Mouse (Mus musculus) ovary, postnatal 10 days (tissue): ENCODE data around the gene Hist1h4m.
A peak's percentile ranks its signal among the peaks of the same experiment; 100 is the strongest.
"Not testable (repeated sequence)": the region's sequence is repeated elsewhere in the genome, so short reads cannot be mapped to it uniquely, and the experiment has no call there.

ENCODE experiments used
- DNase-seq: peaks from one replicate; pipeline ENCODE4 v3.0.0; 2022; ENCODE audit warnings: low spot score

Hist1h4m gene

DNA sequence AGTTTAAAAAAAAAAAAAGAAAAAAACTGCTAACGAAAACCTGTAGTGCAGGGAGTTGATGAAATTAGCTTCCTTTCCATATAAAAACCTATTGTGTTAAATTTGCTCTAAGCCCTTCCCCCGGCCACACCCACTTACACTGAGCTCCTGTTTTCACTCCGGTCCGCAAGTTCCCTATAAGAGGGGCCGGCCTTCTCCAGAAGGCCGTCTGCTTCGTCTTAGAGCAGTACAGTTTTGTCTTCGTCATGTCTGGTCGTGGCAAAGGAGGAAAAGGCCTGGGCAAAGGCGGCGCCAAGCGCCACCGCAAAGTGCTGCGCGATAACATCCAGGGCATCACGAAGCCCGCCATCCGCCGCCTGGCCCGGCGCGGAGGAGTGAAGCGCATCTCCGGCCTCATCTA is at the start of gene Hist1h4m:
Hist1h4m (plus strand) TSS at position 208 of the 400 bp plus-strand sequence.
- not testable (repeated sequence) for DNase-seq

DNA sequence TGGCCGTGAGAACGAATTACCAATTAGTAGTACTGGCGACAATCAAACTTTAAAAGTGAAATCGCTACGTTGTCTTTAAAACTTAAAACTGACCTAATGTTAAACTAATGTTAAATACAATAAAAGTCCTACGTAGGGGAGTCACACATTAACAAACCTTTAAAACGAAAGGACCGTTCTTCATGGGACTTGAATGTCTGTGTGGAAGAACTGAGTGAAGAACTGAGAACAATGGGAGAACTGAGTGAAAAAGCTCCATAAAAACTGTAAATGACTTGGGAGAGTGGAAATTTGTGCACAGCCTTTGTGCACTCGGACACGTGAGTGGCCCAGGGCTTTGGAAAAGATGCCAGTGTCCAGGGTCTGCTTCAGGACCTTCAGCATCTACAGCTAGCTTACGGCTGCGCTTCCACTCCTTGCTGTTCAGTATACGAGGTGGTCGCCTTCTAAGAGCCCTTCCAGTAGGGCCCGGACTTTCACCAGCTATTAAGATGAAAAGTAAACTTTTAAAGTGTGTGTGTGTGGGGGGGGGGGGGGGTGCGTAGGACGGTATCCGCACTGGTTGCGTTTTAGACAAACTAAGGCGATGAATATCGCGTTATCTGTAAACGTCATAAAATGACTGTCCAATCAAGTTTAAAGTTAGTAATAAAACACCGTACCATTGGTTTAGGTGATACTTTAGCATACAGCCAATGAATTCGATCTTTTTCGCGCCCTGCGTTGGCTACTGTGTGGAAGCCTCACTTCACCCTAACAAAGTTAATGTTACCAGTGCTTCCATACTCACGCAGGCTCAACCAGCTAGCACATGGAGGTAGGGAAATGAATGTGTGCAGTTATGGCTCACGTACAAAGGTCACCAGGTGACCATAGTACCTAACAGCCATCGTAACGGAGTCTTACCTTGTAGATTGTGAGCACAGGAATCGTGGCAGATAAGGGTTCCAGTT is 32.5 kb upstream of the Hist1h4m start:
- peak; percentile 28 for DNase-seq

GRCm38 (mm10) chr13:21779767-21780731 is 31.5 kb upstream of the Hist1h4m start, which contains the start of gene Hist1h1b:
Hist1h1b (minus strand) TSS chr13:21780625.
- peak; percentile 60 for DNase-seq

DNA sequence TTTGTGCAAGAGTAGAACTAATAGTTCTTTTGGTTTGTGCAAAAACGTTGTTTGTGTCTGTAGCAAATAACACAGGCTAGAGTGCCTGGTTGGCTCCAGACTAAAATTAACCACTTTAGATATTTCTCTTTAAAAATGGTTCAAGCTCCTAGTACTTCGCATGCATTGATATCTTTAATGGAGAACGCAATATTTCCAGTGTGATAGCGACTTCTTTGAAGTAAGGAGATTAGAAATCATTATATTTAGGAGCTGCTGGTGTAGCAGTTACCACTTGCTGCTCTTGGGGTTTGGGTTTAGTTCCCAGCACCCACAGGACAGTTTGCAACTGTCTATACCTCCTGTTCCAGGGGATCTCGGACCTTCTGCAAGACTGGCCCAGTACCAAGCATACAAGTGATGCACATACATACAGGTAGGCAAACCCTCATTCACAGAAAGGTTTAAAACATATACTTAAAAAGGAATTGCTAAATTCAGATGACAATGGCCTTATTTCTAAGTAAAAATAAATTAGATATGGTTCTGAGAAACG is 30.5 kb upstream of the Hist1h4m start:
- no peak for DNase-seq

DNA sequence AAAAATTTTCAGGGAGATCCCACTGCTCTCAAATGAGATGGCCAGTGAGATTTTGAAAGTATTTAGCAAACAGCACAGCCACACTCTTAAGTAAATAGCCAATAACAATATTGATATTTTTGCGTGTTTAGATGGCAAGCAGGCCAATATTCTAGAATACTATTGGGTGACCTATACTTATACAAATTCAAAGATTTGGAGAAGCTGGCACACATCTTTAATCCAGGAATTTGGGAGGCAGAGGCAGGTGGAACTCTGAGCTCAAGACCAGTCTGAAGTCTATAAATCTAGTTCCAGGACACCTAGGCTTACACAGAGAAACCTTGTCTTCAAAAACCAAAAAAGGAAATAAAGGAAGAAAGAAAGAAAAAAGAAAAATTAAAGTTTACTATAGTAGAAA is 29.9 kb upstream of the Hist1h4m start:
- no peak for DNase-seq

DNA sequence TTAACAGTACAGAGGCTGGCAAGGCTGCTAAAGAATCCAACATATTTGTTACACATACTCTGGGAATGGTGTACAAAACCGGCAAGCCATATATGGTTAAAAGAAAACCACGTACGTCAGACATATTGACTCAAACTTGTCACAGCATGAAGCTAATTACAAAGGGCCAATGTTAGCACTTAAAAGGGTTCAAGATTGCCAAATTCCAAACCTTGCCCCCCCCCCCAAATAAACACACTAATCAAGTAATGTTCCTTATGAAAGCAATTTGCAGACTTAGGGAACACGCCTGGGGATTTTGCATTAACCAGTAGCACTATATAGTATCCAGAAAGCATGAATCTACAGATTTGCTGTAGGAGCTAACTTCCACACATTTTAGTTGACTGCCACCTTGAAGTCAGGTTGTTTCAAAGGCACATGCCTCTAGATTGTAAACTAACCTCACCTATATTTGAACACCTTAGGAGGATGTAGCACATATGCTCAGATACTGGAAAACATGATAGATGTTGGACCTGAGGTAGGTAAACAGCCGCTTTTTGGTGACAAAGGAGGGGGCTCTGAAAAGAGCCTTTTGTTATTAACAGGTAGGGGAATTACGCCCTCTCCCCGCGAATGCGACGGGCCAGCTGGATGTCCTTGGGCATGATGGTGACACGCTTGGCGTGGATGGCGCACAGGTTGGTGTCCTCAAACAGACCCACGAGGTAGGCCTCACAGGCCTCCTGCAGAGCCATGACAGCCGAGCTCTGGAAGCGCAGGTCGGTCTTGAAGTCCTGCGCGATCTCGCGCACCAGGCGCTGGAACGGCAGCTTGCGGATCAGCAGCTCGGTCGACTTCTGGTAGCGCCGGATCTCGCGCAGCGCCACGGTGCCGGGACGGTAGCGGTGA is 28.9 kb upstream of the Hist1h4m start:
- DNase-seq, result not testable (repeated sequence)

GRCm38 (mm10) chr13:21783255-21783617 is 28.3 kb upstream of the Hist1h4m start, which contains the start of gene Hist1h3i:
Hist1h3i (minus strand) TSS chr13:21783370.
- no peak for DNase-seq

- DNase-seq, result no peak
Measured at GRCm38 (mm10) chr13:21783734-21784161, 27.8 kb upstream of the Hist1h4m start.

- DNase-seq, result no peak
Measured at GRCm38 (mm10) chr13:21784311-21784710, 27.2 kb upstream of the Hist1h4m start.

GRCm38 (mm10) chr13:21786189-21786898 is 25.2 kb upstream of the Hist1h4m start:
- no peak for DNase-seq

- peak; percentile 78 for DNase-seq
Measured at GRCm38 (mm10) chr13:21786899-21787629, 24.5 kb upstream of the Hist1h4m start, which contains the start of the genes Hist1h2an and Hist1h2bp. Hist1h2an (minus strand) TSS chr13:21787218. Hist1h2bp (plus strand) TSS chr13:21787461.

DNA sequence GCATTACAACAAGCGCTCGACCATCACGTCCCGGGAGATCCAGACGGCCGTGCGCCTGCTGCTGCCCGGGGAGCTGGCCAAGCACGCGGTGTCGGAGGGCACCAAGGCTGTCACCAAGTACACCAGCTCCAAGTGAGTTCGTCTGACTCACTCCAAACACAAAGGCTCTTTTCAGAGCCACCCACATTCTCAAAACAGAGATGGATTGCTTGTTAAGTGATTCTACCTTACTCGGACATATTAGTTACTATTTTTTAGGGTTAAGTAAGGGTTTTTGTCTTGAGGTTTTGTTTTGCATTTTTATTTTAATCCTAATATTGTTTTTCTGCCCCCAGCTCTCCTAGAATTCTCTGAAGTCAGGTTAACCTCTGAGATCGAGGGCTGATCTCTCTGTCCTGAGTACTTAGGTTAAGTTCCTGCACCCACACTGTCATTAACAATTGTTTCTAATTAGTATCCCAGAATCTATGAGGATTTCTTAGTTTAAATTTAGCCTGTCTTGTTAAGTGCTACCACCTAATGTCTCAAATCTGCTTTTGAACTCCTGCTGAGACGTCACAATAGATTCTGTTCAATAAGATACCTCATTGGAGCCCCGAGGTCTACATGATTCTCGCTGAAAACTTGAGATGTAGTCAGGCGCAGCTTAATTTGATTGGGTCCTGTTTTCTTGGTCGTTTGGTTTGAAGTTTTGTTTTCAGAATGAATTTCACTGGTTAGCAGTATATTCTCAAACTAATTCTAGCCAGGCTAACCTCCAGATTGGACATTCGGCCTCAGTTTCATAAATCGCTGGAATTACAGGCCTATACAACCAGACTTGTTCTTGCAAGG is 23.6 kb upstream of the Hist1h4m start:
- DNase-seq, result no peak

- no peak for DNase-seq
Measured at GRCm38 (mm10) chr13:21789925-21790324, 21.6 kb upstream of the Hist1h4m start.

DNA sequence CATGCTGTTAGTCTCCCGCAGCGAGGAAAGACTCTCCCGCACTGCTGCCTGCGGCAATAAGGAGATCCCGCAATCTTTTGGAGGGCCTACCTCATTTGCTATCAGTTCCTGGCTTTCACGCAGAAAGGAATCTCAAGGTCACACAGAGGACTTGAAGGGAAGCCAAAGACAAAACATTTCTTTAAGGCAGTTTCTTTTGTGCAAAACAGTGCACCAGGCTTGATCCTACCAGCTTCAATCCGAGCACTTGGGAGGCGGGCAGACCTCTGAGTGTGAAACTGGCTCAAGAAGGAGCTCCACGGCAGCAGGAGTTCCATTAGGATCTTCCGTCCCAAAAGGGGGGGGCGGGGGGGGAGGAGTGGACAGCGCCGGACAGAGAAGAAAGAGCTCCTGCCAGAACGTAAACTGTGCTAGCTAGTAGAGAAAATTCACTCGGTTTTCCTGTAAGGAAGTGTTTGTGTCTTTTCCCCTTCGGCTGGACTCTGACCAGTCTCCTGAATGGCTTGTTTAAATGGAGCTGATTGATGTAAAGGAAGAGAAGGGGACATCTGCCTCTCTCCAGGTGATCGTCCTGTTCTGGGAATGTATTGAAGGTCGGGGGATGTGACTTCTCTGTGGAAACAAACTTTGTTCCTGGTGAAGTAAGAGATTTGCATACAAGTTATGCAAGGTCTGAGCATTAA is 20.8 kb upstream of the Hist1h4m start:
- DNase-seq, result no peak

- no peak for DNase-seq
Measured at GRCm38 (mm10) chr13:21795584-21795983, 16.0 kb upstream of the Hist1h4m start.

GRCm38 (mm10) chr13:21797163-21797562 is 14.4 kb upstream of the Hist1h4m start:
- not testable (repeated sequence) for DNase-seq

- DNase-seq, result not testable (repeated sequence)
Measured at GRCm38 (mm10) chr13:21803058-21803457, 8.5 kb upstream of the Hist1h4m start.

- DNase-seq, result not testable (repeated sequence)
Measured at GRCm38 (mm10) chr13:21810073-21810472, 1.5 kb upstream of the Hist1h4m start, which contains the start of the genes Hist1h2bq and Hist1h2ao. Hist1h2bq (minus strand) TSS chr13:21810197. Hist1h2ao (plus strand) TSS chr13:21810465.
